Mouse (Mus musculus): ENCODE results near the gene Ccr1. TPM values are rescaled to one million over a fixed set of nuclear protein-coding genes. Genes with fewer than 3 reads are reported as not detected.
"Not testable (repeated sequence)": the region's sequence is repeated elsewhere in the genome, so short reads cannot be mapped to it uniquely, and the experiment has no call there.

Gene Ccr1
- polyA plus RNA-seq, 2 experiments = 1.4 to 2.0 TPM

- no peaks in the 10 kb centered on the region for H3K27me3 ChIP-seq (ENCODE audit: control insufficient read depth, insufficient read depth, low read length)
- H3K4me1 ChIP-seq (replicated peaks; ENCODE audit: control insufficient read depth in 2 of 2, insufficient read depth in 2 of 2, low read length in 1 of 2) = peaks cover 9 to 10% of the 10 kb centered on the region in 2 experiments
- H3K9ac ChIP-seq (replicated peaks) = no peak overlapping the region
- no peak for DNase-seq (ENCODE audit: low read depth in 3 of 3, low spot score in 3 of 3)
- WGBS (ENCODE audit: insufficient replicate concordance) = 53% methylated on average over 9 of the region's 9 CpGs
- ATAC-seq (ENCODE audit: insufficient read depth) = no peak
- no peaks in the 10 kb centered on the region for H3K36me3 ChIP-seq (replicated peaks; ENCODE audit: control insufficient read depth, insufficient read depth, low read depth)
- no peak overlapping the region for H3K27ac ChIP-seq
- H3K9me3 ChIP-seq (ENCODE audit: control insufficient read depth, low read length) = no peaks in the 10 kb centered on the region
- no peak overlapping the region for H3K4me2 ChIP-seq (ENCODE audit: low read depth)
- TF ChIP-seq CTCF (IDR thresholded peaks at IDR 0.05; ENCODE audit: low read depth) = no peak
- H3K4me3 ChIP-seq (ENCODE audit: insufficient read depth in 1 of 2, low read depth in 2 of 2, low read length in 2 of 2) = no peak overlapping the region
Observed at GRCm38 (mm10) chr9:123976876-123977663, 8.6 kb upstream of the Ccr1 start.

- no peak overlapping the region for H3K9ac ChIP-seq (replicated peaks)
- no peak for DNase-seq (ENCODE audit: low read depth in 3 of 3, low spot score in 3 of 3)
Observed at GRCm38 (mm10) chr9:123975630-123976029, 7.1 kb upstream of the Ccr1 start.

GRCm38 (mm10) chr9:123966858-123967495 is 1.5 kb downstream of the Ccr1 start:
- peak; percentile 90 for ATAC-seq (ENCODE audit: insufficient read depth)
- not testable (repeated sequence) for H3K9me3 ChIP-seq (ENCODE audit: control insufficient read depth, low read length); H3K4me3 ChIP-seq (ENCODE audit: insufficient read depth in 1 of 2, low read depth in 2 of 2, low read length in 2 of 2); DNase-seq (ENCODE audit: low read depth in 3 of 3, low spot score in 3 of 3); H3K36me3 ChIP-seq (replicated peaks; ENCODE audit: control insufficient read depth, insufficient read depth, low read depth); H3K27ac ChIP-seq; H3K9ac ChIP-seq (replicated peaks); H3K4me1 ChIP-seq (replicated peaks; ENCODE audit: control insufficient read depth in 2 of 2, insufficient read depth in 2 of 2, low read length in 1 of 2); H3K27me3 ChIP-seq (ENCODE audit: control insufficient read depth, insufficient read depth, low read length)
- 6% methylated on average over 1 of the region's 4 CpGs for WGBS (ENCODE audit: insufficient replicate concordance)
- TF ChIP-seq EP300 (IDR thresholded peaks at IDR 0.05; ENCODE audit: low read depth) = peak; percentile 38; the same call in 1 of the 2 replicates
- peak overlapping the region; percentile 24; the same call in 1 of the 2 replicates for H3K4me2 ChIP-seq (ENCODE audit: low read depth)

More at GRCm38 (mm10) chr9:123975630-123976029, 7.1 kb upstream of the Ccr1 start:
- no peaks in the 10 kb centered on the region for H3K36me3 ChIP-seq (replicated peaks; ENCODE audit: control insufficient read depth, insufficient read depth, low read depth)
- TF ChIP-seq CTCF (IDR thresholded peaks at IDR 0.05; ENCODE audit: low read depth) (no peak), EP300 (IDR thresholded peaks at IDR 0.05; ENCODE audit: low read depth) (no peak)
- 77% methylated on average over 2 of the region's 2 CpGs for WGBS (ENCODE audit: insufficient replicate concordance)
- no peaks in the 10 kb centered on the region for H3K4me1 ChIP-seq (replicated peaks; ENCODE audit: control insufficient read depth in 2 of 2, insufficient read depth in 2 of 2, low read length in 1 of 2)
- H3K9me3 ChIP-seq (ENCODE audit: control insufficient read depth, low read length) = no peaks in the 10 kb centered on the region
- no peaks in the 10 kb centered on the region for H3K27me3 ChIP-seq (ENCODE audit: control insufficient read depth, insufficient read depth, low read length)
- no peak overlapping the region for H3K4me2 ChIP-seq (ENCODE audit: low read depth)
- no peak overlapping the region for H3K4me3 ChIP-seq (ENCODE audit: insufficient read depth in 1 of 2, low read depth in 2 of 2, low read length in 2 of 2)
- no peak for ATAC-seq (ENCODE audit: insufficient read depth)
- H3K27ac ChIP-seq = no peak overlapping the region

GRCm38 (mm10) chr9:123964776-123965175 is 3.7 kb downstream of the Ccr1 start:
- WGBS (ENCODE audit: insufficient replicate concordance) = 59% methylated on average over 3 of the region's 3 CpGs
- H3K27ac ChIP-seq = no peak overlapping the region
- H3K36me3 ChIP-seq (replicated peaks; ENCODE audit: control insufficient read depth, insufficient read depth, low read depth) = no peaks in the 10 kb centered on the region
- H3K9ac ChIP-seq (replicated peaks) = no peak overlapping the region
- DNase-seq (ENCODE audit: low read depth in 3 of 3, low spot score in 3 of 3) (no peak), ATAC-seq (ENCODE audit: insufficient read depth) (no peak)
- H3K9me3 ChIP-seq (ENCODE audit: control insufficient read depth, low read length) = no peaks in the 10 kb centered on the region
- TF ChIP-seq EP300 (IDR thresholded peaks at IDR 0.05; ENCODE audit: low read depth) (no peak), CTCF (IDR thresholded peaks at IDR 0.05; ENCODE audit: low read depth) (no peak)
- H3K4me1 ChIP-seq (replicated peaks; ENCODE audit: control insufficient read depth in 2 of 2, insufficient read depth in 2 of 2, low read length in 1 of 2) = peaks cover 4 to 5% of the 10 kb centered on the region in 2 experiments; a peak in 3 of 4 replicates
- H3K4me2 ChIP-seq (ENCODE audit: low read depth) = no peak overlapping the region
- H3K4me3 ChIP-seq (ENCODE audit: insufficient read depth in 1 of 2, low read depth in 2 of 2, low read length in 2 of 2) = no peak overlapping the region
- H3K27me3 ChIP-seq (ENCODE audit: control insufficient read depth, insufficient read depth, low read length) = no peaks in the 10 kb centered on the region

GRCm38 (mm10) chr9:123960161-123960560 is 8.3 kb downstream of the Ccr1 start:
- Histone ChIP-seq H3K4me1 (replicated peaks; ENCODE audit: control insufficient read depth in 2 of 2, insufficient read depth in 2 of 2, low read length in 1 of 2) (peaks cover 14 to 19% of the 10 kb centered on the region in 2 experiments), H3K27ac (no peak overlapping the region), H3K9me3 (ENCODE audit: control insufficient read depth, low read length) (no peaks in the 10 kb centered on the region), H3K36me3 (replicated peaks; ENCODE audit: control insufficient read depth, insufficient read depth, low read depth) (no peaks in the 10 kb centered on the region), H3K27me3 (ENCODE audit: control insufficient read depth, insufficient read depth, low read length) (no peaks in the 10 kb centered on the region), H3K4me3 (ENCODE audit: insufficient read depth in 1 of 2, low read depth in 2 of 2, low read length in 2 of 2) (no peak overlapping the region), H3K9ac (replicated peaks) (no peak overlapping the region), H3K4me2 (ENCODE audit: low read depth) (no peak overlapping the region)
- 86% methylated on average over 1 of the region's 1 CpGs for WGBS (ENCODE audit: insufficient replicate concordance)
- TF ChIP-seq EP300 (IDR thresholded peaks at IDR 0.05; ENCODE audit: low read depth) = no peak
- TF ChIP-seq CTCF (IDR thresholded peaks at IDR 0.05; ENCODE audit: low read depth) = no peak
- ATAC-seq (ENCODE audit: insufficient read depth) = no peak
- no peak for DNase-seq (ENCODE audit: low read depth in 3 of 3, low spot score in 3 of 3)

All from liver, embryonic 14.5 days (tissue).